Mouse (Mus musculus): ENCODE data around the gene Ankrd60.

Ankrd60 gene

DNA sequence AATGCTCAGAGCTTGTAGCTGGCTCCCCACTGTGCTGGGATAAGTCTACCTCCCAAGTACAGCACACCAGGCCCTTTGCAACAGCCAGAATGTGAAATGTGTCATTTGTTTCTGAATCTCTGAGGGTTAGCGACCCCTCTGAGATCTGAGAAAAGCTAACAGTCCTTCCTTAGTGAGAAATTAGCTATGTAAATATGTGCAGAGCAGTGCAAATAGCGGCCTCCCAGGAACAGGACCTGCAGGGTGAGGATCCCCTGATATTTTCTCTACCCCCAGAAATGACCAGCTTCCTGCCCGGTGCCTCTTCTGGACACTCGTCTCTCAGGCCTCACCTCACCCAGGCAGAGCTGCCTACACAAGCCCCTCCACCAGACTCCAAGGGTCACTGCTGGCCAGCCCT, 15.7 kb upstream of the Ankrd60 start:
- TF ChIP-seq GATA4 (IDR thresholded peaks at IDR 0.05; ENCODE audit: insufficient replicate concordance, low read length): no peak

GRCm38 (mm10) chr2:173592781-173593180, 14.6 kb upstream of the Ankrd60 start:
- no peak for TF ChIP-seq GATA4 (IDR thresholded peaks at IDR 0.05; ENCODE audit: insufficient replicate concordance, low read length)

- no peak for TF ChIP-seq GATA4 (IDR thresholded peaks at IDR 0.05; ENCODE audit: insufficient replicate concordance, low read length)
Observed at GRCm38 (mm10) chr2:173587411-173587810, 9.2 kb upstream of the Ankrd60 start.

GRCm38 (mm10) chr2:173586118-173586968, 8.2 kb upstream of the Ankrd60 start:
- TF ChIP-seq GATA4 (IDR thresholded peaks at IDR 0.05; ENCODE audit: insufficient replicate concordance, low read length): peak; percentile 74; the same call in 1 of the 2 replicates

GRCm38 (mm10) chr2:173585387-173586117, 7.4 kb upstream of the Ankrd60 start:
- no peak for TF ChIP-seq GATA4 (IDR thresholded peaks at IDR 0.05; ENCODE audit: insufficient replicate concordance, low read length)

- TF ChIP-seq GATA4 (IDR thresholded peaks at IDR 0.05; ENCODE audit: insufficient replicate concordance, low read length): no peak
Observed at GRCm38 (mm10) chr2:173584361-173584760, 6.2 kb upstream of the Ankrd60 start.

- no peak for TF ChIP-seq GATA4 (IDR thresholded peaks at IDR 0.05; ENCODE audit: insufficient replicate concordance, low read length)
Observed at GRCm38 (mm10) chr2:173583455-173583854, 5.3 kb upstream of the Ankrd60 start.

DNA sequence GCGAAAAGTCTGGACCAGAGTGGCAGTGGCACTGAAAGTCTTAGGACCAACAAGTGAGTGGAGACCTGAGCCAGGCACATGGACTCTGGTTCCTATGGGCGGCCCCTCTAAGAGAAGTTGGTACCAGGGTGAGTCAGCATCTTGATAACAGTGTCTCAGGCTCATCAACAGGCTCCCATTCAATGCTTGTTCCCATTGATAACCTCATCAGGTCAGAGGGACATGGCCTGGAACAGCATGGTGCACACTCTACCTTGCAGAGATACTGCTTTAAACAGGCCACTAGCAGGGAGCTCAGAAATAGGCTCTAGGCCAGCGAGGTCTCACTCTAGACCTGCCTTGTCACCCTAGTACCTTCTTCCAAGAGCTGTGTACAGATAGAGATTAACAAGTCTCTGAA, 4.7 kb upstream of the Ankrd60 start:
- TF ChIP-seq GATA4 (IDR thresholded peaks at IDR 0.05; ENCODE audit: insufficient replicate concordance, low read length): no peak

DNA sequence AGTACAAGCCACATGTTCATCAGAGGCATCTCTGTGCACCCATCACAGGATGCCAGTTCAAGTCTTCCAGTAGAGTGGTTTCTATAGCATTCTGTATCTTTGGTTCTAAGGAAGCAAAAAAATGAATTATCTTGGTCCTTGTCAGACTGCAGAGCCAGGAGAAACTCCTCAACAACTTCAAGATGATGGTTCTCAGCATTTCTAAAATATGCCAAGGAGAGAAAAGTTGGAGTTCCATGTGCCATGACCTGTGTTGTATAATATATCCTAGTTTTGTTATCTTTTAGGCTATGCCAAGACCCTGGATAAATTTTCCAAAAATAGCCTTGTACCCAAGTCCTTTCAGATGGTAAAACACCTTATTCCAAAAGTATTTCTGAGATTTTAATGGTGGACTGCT, 2.9 kb upstream of the Ankrd60 start:
- no peak for TF ChIP-seq GATA4 (IDR thresholded peaks at IDR 0.05; ENCODE audit: insufficient replicate concordance, low read length)

- TF ChIP-seq GATA4 (IDR thresholded peaks at IDR 0.05; ENCODE audit: insufficient replicate concordance, low read length): no peak
Observed at GRCm38 (mm10) chr2:173578595-173578994, 430 bp upstream of the Ankrd60 start.

GRCm38 (mm10) chr2:173564179-173564578, 14.0 kb downstream of the Ankrd60 start:
- TF ChIP-seq GATA4 (IDR thresholded peaks at IDR 0.05; ENCODE audit: insufficient replicate concordance, low read length): no peak

DNA sequence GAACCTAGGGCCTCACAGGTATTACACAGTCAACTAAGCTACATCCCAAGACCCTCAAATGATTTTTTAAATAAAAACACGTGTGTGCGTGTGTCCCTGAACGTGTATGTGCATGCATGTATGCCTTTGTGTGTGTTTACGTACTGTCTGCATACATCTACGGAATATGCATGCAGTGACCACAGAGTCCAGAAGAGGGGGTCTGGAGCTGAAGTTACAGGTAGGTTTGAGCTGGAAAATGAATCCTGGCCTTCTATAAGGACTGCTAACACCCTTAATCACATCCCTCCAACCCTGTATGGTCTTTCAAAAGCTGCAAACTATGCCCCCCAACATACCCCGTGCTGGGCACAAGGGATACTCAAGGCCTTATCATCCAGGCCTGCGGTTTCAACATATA, 14.8 kb downstream of the Ankrd60 start:
- no peak for TF ChIP-seq GATA4 (IDR thresholded peaks at IDR 0.05; ENCODE audit: insufficient replicate concordance, low read length)

DNA sequence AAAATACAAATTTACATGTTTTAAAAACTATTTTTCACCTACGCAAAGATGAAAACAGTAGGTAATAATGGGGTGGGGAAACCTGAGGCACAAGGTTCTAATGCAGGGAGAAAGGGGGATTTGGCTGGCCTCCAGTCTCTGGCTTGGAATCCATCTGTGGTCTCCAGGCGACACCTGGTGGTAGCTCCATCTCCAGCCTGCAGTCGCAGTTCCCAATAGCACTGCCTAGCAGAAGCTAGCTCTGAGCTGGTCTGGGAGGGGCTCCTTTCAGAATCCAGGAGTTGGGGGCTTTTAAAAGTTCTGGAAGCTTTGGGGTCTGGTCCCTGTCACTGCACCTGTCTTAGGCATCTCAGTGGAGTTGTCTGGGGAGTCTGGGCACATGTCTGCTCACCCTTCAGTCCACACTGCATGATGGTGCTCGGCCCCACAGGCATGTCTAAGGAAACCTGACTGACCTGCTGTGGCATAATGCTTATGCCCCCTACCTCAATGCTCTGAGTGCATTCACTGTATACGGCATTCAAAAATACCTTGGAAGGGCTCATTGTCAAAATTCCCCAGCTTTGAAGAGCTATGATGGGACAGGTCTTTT, 16.2 kb downstream of the Ankrd60 start:
- no peak for TF ChIP-seq GATA4 (IDR thresholded peaks at IDR 0.05; ENCODE audit: insufficient replicate concordance, low read length)

GRCm38 (mm10) chr2:173558754-173559396, 19.3 kb downstream of the Ankrd60 start:
- no peak for TF ChIP-seq GATA4 (IDR thresholded peaks at IDR 0.05; ENCODE audit: insufficient replicate concordance, low read length)

GRCm38 (mm10) chr2:173553863-173554262, 24.3 kb downstream of the Ankrd60 start:
- no peak for TF ChIP-seq GATA4 (IDR thresholded peaks at IDR 0.05; ENCODE audit: insufficient replicate concordance, low read length)

All from liver, adult (tissue).